Mouse (Mus musculus) embryonic facial prominence, embryonic 13.5 days (tissue): ENCODE data around the gene Aqp9. TPM values are rescaled to one million over a fixed set of nuclear protein-coding genes. Genes with fewer than 3 reads are reported as not detected.

Source experiments
- ATAC-seq: fragments of 200-750 bp; cut with Nextera tagmentation; 2 replicates; pipeline ENCODE4 v1.8.0; 2017; ENCODE audit warnings: low read depth; ENCODE audit not compliant: insufficient number of reproducible peaks, insufficient read depth, low FRiP score, low TSS enrichment
- H3K27ac ChIP-seq: fragments of 300-500 bp; sonication (generic); 2 replicates; pipeline ENCODE4 v1.5.1; 2015; ENCODE audit warnings: moderate library complexity, mild to moderate bottlenecking, inconsistent platforms
- H3K27me3 ChIP-seq: fragments of 300-500 bp; sonication (generic); 2 replicates; pipeline ENCODE4 v1.6.1; 2015; ENCODE audit warnings: mild to moderate bottlenecking, inconsistent platforms
- H3K36me3 ChIP-seq: fragments of 300-500 bp; sonication (generic); 2 replicates; pipeline ENCODE4 v1.6.1; 2015; ENCODE audit warnings: mild to moderate bottlenecking, inconsistent platforms
- H3K4me1 ChIP-seq: fragments of 300-500 bp; sonication (generic); 2 replicates; pipeline ENCODE4 v1.6.1; 2015; ENCODE audit warnings: inconsistent platforms
- H3K4me2 ChIP-seq: fragments of 300-500 bp; sonication (generic); 2 replicates; pipeline ENCODE4 v1.6.1; 2015; ENCODE audit warnings: moderate library complexity, mild to moderate bottlenecking, inconsistent platforms
- H3K4me3 ChIP-seq: fragments of 300-500 bp; sonication (generic); 2 replicates; pipeline ENCODE4 v1.5.1; 2015; ENCODE audit warnings: mild to moderate bottlenecking, inconsistent platforms
- H3K9ac ChIP-seq: fragments of 300-500 bp; sonication (generic); 2 replicates; pipeline ENCODE4 v1.6.1; 2015; ENCODE audit warnings: mild to moderate bottlenecking, inconsistent platforms
- H3K9me3 ChIP-seq: fragments of 300-500 bp; sonication (generic); 2 replicates; pipeline ENCODE4 v1.6.1; 2016; ENCODE audit warnings: inconsistent platforms
- WGBS: fragments of 180-500 bp; shearing (Covaris S2); methylation state at CpG from one replicate; pipeline ENCODE4 v1.1.7; 2015; ENCODE audit warnings: mixed read lengths; 5-methylcytosine and 5-hydroxymethylcytosine counted together
- polyA plus RNA-seq: library from polyadenylated mRNA; unstranded; fragments of >200 nt; fragmentation: Nextera tagmentation; extraction: Ambion mirVana; gene quantifications from 2 replicates; pipeline ENCODE4 v1.2.1, GENCODE M21; 2015

Aqp9 gene
- polyA plus RNA-seq, 1 experiment from 2014 or later, result 0.66 TPM

DNA sequence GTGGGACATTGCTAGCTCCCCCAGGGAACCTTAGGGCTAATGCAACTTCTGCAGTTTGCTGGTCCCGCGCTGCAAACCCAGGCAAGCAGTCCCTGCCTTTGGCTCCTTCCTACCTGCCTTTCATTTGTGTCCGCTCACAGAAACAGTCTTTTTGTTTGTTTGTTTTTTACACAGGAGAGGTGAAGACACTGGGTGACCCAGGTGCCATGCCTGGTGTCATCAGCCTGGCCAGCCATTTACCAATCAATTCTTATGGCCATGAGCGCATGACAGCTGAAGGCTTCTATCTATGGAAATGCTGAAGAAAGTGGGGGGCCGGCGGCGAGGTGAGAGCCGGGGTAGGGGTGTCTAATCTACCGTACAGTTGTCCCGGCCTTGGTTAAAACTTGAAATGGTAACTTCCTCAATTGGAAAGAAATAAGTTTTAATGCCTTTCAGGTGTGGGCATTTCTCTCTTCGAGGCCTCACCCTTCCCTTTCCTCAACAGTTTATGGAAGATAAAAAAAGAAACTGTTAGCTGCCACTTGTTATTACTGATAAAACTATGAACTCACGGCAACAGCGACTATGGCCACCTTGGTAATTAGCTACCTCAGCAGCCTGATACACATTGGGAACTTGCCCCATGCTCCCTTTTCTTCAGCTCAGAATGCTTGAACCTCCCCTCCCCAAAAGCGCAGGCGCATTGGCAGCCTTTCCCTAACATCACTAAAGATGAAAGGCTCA is 10.4 kb downstream of the Aqp9 start:
- WGBS, result 89% methylated on average over 15 of the region's 15 CpGs
- no peaks in the 10 kb centered on the region for H3K36me3 ChIP-seq
- no peak overlapping the region for H3K27ac ChIP-seq

DNA sequence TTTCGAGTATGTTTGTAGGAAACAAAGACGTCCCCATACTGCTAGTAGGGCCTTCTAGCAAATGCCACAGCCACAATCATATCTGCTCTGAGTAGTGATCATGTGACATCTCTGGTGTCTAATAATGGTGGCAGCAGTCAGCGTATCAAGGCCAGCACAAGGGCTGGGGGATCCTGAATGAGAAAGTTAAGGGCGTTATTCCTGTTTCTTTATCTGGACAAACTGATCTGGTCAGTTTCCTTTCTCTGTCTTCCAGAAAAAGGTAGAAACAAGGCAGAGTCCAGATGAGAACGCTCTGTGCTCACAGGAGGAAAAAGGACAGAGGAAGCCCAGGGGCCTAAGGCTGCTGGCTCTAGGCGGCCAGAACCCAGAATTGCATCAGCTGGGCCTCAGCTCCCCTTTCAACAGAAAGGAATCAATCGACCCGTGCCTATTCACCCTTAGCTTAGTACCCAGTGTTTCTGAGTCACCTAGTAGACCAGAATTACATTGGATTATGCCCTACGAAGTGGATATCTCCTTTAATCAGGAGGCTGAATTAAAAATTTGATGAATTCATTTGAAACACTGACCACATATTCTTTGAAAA is 11.9 kb downstream of the Aqp9 start:
- Histone ChIP-seq H3K27me3 (no peaks in the 10 kb centered on the region), H3K4me2 (no peak overlapping the region), H3K4me1 (no peaks in the 10 kb centered on the region), H3K9me3 (no peaks in the 10 kb centered on the region), H3K4me3 (no peak overlapping the region), H3K27ac (no peak overlapping the region), H3K36me3 (no peaks in the 10 kb centered on the region), H3K9ac (no peak overlapping the region)
- ATAC-seq, result no peak
- 80% methylated on average over 9 of the region's 9 CpGs for WGBS

More for the DNA sequence above, 10.4 kb downstream of the Aqp9 start:
- H3K9me3 ChIP-seq, result no peaks in the 10 kb centered on the region
- no peaks in the 10 kb centered on the region for H3K27me3 ChIP-seq
- no peak overlapping the region for H3K4me2 ChIP-seq
- no peak for ATAC-seq
- H3K4me3 ChIP-seq, result no peak overlapping the region
- H3K4me1 ChIP-seq, result no peaks in the 10 kb centered on the region
- H3K9ac ChIP-seq, result no peak overlapping the region

DNA sequence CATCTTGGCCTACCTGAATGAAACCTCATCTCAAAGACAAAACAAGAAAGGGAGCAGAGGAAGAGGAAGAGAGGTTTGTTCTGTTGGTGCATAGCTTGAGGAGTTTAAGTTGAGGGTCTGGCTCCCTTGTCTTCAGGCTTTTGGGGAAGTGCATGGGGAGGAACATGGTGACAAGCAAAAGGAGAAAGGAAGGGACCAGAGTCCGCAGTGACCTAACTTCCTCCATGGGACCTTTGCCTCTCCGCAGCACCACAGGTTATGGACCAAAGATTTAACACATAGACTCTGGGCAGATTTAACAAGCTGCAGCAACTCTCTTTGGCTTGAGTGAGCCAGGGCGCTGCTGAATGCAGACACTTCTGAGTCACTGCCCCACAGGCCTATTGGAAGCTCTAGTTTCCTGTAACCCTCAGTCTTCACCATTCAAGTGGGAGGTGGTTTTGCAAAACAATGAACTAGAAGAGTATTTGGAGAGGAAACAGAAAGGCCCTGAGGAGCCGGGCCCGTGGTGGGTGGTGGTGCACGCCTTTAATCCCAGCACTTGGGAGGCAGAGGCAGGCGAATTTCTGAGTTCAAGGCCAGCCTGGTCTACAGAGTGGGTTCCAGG is 13.0 kb downstream of the Aqp9 start:
- ATAC-seq, result no peak
- H3K27me3 ChIP-seq, result no peaks in the 10 kb centered on the region
- no peak overlapping the region for H3K27ac ChIP-seq
- no peaks in the 10 kb centered on the region for H3K9me3 ChIP-seq
- 87% methylated on average over 7 of the region's 7 CpGs for WGBS
- H3K9ac ChIP-seq, result no peak overlapping the region
- H3K4me1 ChIP-seq, result no peaks in the 10 kb centered on the region
- H3K4me2 ChIP-seq, result no peak overlapping the region
- no peak overlapping the region for H3K4me3 ChIP-seq
- no peaks in the 10 kb centered on the region for H3K36me3 ChIP-seq

DNA sequence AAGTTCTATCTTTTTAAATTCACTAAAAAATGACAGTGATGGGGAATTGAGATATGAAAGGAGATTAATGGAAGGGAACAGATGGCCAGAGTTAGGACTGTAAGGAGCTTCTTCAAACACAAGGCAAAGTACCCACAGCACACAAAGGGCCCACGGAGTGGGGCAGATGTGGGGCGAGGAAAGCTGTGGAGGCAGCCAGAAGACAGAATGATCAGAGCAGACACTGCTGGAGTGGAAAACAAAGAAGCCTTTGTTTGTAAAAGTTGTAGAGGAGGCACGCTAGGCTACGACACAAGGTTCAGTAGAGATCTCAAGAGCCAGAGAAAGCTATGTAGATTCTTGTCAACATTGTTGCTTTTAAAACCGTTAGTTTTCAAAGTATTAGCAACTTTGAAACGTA is 17.1 kb downstream of the Aqp9 start:
- no peaks in the 10 kb centered on the region for H3K27me3 ChIP-seq
- no peaks in the 10 kb centered on the region for H3K36me3 ChIP-seq
- no peaks in the 10 kb centered on the region for H3K4me1 ChIP-seq
- WGBS, result 51% methylated on average over 6 of the region's 6 CpGs
- H3K9ac ChIP-seq, result no peak overlapping the region
- no peak overlapping the region for H3K4me2 ChIP-seq
- 0 out of 2 replicates have a peak, but pooled peaks cover 4% of the 10 kb centered on the region for H3K9me3 ChIP-seq
- ATAC-seq, result no peak
- no peak overlapping the region for H3K4me3 ChIP-seq
- no peak overlapping the region for H3K27ac ChIP-seq

DNA sequence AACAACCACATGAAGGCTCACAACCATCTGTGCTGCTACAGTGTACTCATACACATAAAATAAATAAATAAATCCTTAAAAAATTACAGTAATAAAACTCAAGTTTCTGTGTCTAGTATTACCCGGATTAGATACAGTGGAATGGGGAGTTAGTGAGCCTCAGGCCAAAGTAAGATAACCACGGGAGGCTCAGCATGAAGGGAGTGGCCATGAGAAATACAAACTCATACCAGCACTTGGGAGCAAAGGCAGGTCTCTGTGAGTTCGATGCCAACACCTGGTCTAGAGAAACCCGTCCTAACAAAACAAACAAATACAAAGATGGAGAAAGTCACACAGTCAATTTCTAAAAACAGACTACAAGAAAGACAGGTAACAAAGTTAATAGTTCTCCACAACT is 18.3 kb downstream of the Aqp9 start:
- WGBS, result 72% methylated on average over 4 of the region's 4 CpGs
- Histone ChIP-seq H3K9me3 (0 out of 2 replicates have a peak, but pooled peaks cover 4% of the 10 kb centered on the region), H3K36me3 (no peaks in the 10 kb centered on the region), H3K27me3 (no peaks in the 10 kb centered on the region), H3K9ac (no peak overlapping the region), H3K4me1 (no peaks in the 10 kb centered on the region), H3K4me2 (no peak overlapping the region), H3K27ac (no peak overlapping the region), H3K4me3 (no peak overlapping the region)
- ATAC-seq, result no peak

DNA sequence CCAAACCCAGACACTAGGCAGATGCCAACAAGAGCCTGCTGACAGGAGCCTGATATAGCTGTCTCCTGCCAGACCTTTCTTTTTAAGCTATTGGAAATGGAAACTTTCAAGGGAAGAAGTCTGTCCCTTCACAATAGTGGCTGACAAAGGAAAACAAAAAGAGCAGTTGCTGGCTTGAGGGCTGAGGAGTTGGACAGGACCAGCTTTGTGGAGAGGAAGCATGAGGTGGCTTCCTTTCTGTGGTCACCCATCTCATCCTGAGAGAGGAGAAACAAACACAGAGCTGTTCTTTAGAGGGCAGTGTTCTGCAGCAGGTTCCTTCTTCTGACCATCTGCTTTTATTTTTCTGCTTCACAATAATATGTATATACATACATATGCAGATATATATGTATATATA is 19.6 kb downstream of the Aqp9 start:
- no peak overlapping the region for H3K4me2 ChIP-seq
- H3K9me3 ChIP-seq, result 0 out of 2 replicates have a peak, but pooled peaks cover 4% of the 10 kb centered on the region
- no peak overlapping the region for H3K9ac ChIP-seq
- no peak for ATAC-seq
- no peaks in the 10 kb centered on the region for H3K36me3 ChIP-seq
- H3K4me1 ChIP-seq, result no peaks in the 10 kb centered on the region
- no peak overlapping the region for H3K27ac ChIP-seq
- H3K27me3 ChIP-seq, result no peaks in the 10 kb centered on the region
- no peak overlapping the region for H3K4me3 ChIP-seq

DNA sequence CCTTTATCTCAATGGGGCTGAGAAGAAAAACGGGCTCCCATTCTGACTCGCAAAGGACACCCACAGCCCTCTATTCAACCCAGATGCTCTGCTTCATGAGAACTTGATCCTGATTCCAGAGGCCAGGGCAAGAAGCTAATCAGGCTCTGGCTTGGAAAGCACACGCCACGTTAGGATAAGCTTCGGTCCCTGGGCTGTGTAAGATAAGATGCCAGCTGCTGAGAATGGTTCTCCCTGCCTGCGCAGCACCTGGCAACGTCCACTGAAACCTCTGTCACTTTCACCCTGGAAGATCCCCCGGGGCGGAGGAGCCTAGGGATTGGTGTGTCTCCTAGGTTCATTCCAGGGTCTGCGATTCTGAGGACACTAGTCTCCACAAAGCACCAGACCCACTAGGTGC is 22.3 kb downstream of the Aqp9 start:
- Histone ChIP-seq H3K36me3 (no peaks in the 10 kb centered on the region), H3K4me3 (no peak overlapping the region), H3K4me2 (no peak overlapping the region), H3K27ac (no peak overlapping the region), H3K9ac (no peak overlapping the region), H3K27me3 (no peaks in the 10 kb centered on the region), H3K9me3 (0 out of 2 replicates have a peak, but pooled peaks cover 4% of the 10 kb centered on the region), H3K4me1 (no peaks in the 10 kb centered on the region)
- ATAC-seq, result no peak
- WGBS, result 67% methylated on average over 10 of the region's 10 CpGs

DNA sequence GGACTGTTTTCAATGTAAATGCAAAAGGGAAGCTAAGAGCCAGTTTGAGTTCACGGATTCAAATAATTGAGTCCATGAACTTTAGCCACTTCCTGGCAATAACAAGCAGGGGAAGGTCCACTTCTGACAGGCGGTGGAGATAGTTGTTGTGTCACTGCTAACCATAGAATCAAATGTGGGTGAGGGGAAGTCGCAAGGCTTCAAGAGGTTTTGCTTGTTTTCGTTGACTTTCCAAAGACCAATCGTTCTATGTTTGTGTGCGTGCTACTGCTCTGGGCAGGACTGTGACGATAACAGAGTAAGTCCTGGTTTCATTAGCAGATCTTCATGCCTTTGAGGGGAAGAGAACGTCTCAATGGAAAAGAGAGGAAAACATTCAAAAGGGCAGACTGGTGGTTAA is 28.3 kb downstream of the Aqp9 start:
- WGBS, result 81% methylated on average over 8 of the region's 8 CpGs
- ATAC-seq, result no peak
- Histone ChIP-seq H3K27me3 (no peaks in the 10 kb centered on the region), H3K9ac (no peak overlapping the region), H3K36me3 (no peaks in the 10 kb centered on the region), H3K4me2 (no peak overlapping the region), H3K9me3 (no peaks in the 10 kb centered on the region), H3K27ac (no peak overlapping the region), H3K4me3 (no peak overlapping the region), H3K4me1 (0 out of 2 replicates have a peak, but pooled peaks cover 5% of the 10 kb centered on the region)

DNA sequence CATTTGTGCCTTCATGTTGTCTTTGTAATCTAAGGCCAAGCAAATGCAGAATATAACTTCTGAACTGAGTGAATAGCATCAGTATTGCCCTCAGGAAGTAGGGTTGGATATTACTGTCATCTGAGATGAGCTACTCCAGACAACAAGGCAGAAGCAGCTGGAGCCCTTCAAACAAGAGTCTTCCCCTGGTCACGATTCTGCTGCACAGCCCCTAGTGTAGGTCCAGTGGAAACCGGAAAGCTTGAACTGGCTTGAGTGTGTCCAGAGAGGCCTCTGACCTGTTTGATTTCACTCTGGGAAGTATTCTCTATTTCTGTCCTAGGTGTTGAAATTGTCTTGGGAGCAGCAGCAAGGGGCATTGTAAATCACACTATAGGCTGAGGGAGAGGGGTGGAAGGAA is 29.5 kb downstream of the Aqp9 start:
- no peak for ATAC-seq
- WGBS, result 88% methylated on average over 2 of the region's 2 CpGs
- 0 out of 2 replicates have a peak, but pooled peaks cover 5% of the 10 kb centered on the region for H3K4me1 ChIP-seq

DNA sequence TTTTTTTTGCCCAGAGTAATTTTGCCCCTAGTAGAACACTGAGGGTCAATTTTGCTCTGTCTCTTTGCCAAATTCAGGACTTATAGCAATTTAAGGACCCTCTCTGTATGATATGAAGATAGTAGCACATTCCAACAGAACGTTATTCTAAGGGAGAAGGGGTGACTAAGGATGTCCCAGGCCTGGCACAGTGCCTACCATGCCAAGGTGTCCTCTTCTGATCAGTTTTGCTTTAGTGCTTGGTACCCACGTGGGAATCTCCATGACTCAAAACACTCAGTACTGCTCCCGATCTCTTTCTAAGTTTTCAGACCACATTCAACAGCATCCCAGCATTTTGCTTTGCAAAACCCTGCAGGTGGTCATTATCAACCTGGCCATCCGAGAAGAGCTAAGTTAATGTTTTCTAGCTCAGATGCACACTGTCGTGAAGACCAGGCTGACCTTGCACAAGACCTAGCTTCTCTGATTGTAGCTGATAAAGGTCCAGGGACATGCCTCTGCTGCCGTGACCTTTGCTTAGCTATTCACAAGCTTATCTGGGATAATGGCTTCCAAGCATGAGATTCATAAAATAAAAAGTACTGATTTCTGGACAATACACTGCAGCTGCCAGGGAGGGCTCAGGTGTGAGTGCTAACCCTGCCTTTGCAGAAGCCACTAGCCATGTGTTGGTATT is 31.1 kb downstream of the Aqp9 start:
- no peaks in the 10 kb centered on the region for H3K9me3 ChIP-seq
- no peaks in the 10 kb centered on the region for H3K27me3 ChIP-seq
- ATAC-seq, result no peak
- no peak overlapping the region for H3K9ac ChIP-seq
- WGBS, result 74% methylated on average over 6 of the region's 6 CpGs
- no peaks in the 10 kb centered on the region for H3K36me3 ChIP-seq
- H3K27ac ChIP-seq, result no peak overlapping the region
- H3K4me1 ChIP-seq, result 0 out of 2 replicates have a peak, but pooled peaks cover 5% of the 10 kb centered on the region
- H3K4me2 ChIP-seq, result no peak overlapping the region
- no peak overlapping the region for H3K4me3 ChIP-seq

More for the DNA sequence above, 29.5 kb downstream of the Aqp9 start:
- Histone ChIP-seq H3K4me2 (no peak overlapping the region), H3K36me3 (no peaks in the 10 kb centered on the region), H3K4me3 (no peak overlapping the region), H3K27ac (no peak overlapping the region), H3K27me3 (no peaks in the 10 kb centered on the region), H3K9me3 (no peaks in the 10 kb centered on the region), H3K9ac (no peak overlapping the region)

DNA sequence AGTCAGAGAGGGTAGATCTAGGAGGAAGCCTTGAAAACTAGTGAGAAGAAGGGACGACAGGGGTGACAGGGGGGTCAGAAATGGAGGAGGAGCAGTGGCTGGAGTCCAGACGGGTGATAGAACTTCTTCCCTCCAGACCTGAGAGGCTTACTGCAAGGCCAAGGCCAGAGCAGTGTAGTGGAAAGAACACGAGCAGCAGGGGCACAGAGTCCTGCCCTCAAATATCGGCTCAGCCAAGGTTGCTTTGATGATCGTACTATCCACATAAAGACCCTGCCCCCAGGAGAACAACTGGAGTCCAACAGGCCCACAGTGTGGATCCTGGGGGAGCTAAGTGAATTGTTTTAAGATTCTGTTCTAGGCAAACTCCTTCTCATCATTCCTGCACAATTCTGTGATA is 33.4 kb downstream of the Aqp9 start:
- Histone ChIP-seq H3K27ac (no peak overlapping the region), H3K9ac (no peak overlapping the region), H3K36me3 (no peaks in the 10 kb centered on the region), H3K4me1 (no peaks in the 10 kb centered on the region), H3K4me2 (no peak overlapping the region), H3K4me3 (no peak overlapping the region), H3K9me3 (no peaks in the 10 kb centered on the region), H3K27me3 (no peaks in the 10 kb centered on the region)
- ATAC-seq, result no peak
- 71% methylated on average over 5 of the region's 5 CpGs for WGBS
